Mouse (Mus musculus) cerebellum, postnatal 10 days (tissue): ENCODE measurements around the gene Lrrn1.

ENCODE experiments used
- DNase-seq, 2 experiments: peaks; one replicate each; pipeline ENCODE4 v3.0.0; 2021; ENCODE audit warnings: mixed read lengths in 2 of 2

Gene Lrrn1

DNA sequence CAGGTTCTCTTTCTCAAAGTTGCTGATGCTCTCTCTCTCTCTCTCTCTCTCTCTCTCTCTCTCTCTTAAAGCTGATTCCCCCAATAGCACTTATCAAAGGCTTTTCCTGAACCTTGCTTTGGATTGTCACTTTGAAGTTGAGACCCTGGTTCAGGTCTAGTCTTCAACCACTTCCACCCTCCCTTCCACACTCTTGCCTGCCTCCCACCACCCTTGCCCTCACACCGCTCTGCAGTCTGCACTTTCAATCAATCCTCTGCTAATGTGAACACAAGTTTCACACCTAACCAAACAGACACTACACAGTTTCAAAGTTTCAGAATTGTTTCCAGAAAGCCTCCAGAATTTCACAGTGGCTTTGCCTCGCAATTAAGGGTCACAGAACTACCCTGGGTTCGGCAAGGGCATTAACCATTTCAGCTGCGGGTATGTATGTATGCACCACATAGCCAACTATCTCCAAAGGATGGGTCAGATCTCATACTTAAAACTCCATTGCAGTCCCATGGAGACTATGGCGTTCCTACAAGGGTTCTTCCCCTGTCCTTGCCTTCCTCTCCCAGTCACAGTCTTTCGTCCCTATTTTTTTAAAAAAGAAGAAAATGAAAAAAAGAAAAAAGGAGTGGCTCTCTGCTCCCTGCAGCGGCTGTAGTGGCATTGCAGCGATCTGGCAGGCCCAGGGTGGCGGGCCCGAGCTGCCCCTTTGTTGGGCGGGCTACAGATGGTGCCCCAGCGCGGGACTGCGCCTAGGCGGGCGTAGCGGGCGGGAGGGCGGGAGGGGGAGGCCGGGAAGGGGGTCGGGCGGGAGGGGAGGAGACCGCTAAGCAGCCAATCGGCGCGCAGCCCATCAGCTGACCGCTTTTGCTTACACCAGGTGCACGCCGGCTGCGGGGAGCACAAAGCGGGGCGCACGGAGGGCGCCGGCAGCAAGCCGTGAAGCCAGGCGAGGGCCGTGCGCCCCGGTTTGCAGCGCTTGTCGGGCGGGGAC, at the start of gene Lrrn1:
TSS of gene Lrrn1 (plus strand) at position 892 of the 988 bp plus-strand sequence.
- DNase-seq, result peak; percentile 92 to 94

DNA sequence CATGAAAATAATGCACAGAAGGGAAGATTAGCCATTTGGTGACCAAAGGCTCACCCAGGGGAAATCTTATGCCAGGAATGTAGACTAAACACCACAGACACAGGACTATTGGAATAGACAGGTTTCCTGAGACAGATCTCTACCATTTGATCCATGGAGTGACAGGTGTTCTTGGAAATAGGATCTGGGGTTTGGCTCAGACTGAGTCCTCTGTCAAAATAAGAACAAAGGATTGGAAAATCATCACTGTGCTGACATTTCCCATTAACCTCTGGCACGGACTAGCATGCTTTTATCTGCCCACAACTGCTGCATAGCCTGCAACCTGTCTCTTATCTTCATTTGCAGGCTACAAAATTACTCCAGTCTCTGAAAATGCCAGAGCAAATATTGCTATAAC, 35.1 kb upstream of the Lrrn1 start:
- DNase-seq, result no peak

DNA sequence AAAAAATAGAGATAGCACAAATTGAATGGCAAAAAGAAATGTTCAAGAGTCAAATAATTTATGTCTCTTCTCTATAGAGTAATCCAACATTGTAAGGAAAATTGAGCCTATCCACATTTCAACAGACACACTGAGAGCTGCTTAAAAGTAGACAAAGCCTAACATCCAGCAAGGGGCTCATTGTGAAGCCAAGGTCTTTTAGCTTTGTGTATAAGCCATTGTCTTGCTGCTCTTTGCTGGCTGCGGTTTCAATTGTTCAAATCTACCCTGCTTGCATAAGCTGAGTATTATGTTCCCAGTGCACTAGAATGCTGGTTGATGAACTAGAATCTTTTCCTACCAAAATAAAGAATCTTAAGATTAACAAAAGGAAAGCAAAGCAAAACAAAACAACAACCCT, 33.7 kb upstream of the Lrrn1 start:
- no peak for DNase-seq

DNA sequence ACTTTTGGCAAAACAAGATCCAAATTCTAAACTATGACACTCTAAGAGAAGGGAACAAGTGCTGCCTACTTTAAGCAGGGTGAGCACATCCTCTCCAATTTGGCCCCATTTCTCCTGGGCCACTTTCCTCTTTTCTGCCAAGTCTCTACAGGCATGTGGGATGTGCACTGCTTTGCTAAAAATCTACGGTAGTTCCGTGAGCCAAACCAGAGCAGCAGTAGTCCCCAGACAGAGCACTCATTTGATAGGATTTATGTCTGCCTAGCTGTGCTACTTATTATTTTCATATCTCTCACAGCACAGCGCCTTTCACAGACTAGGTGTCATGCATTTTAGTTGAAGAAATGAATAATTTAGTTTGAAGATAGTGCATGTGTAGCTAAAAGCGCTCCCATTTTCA, 15.9 kb upstream of the Lrrn1 start:
- peak in 1 of 2 experiments; percentile 10 for DNase-seq

DNA sequence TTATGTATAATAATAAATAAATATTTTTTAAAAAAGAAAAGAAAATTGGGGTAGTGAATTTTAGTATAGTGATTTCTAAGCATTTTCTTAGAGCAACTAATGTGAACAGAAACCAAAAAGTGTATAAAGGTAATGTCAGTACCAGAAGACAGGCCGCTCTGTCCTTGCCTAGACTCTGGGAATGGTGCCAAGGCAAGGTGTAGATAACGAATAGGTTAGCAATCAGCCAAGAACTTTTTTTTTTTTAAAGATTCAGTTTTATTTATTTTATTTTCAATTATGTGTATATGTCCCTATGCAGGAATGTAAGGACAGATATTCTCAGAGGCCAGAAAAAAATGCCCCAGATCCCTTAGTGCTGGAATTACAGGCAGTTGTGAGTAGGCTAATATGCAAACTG, 5.6 kb upstream of the Lrrn1 start:
- DNase-seq, result peak; percentile 18 to 26

DNA sequence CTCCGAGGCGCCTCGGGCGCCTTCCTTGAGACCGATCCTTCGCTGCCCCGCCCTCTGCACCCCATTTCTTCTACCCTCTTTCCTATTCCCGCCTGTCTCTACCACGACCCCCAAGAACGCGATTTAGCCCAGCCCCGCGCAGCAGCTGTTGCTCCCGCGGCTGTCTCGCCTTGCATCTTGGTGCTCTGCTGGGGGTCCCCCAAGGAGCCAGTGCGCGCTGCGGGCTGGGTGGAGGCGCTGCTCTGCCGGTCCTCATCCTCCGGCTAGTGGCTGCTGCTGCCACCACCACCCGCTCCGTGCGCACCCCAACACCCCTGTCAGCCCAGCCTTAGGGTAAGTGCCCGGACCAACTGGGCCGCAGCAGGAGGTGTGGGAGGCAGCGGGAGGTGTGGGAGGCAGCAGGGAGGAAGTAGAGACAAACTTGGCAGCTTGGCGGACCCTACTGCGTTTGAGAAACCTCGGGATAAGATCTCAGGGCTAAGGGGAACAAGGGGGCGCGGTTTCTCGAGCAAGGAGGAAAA, 403 bp downstream of the Lrrn1 start:
- peak; percentile 76 to 81 for DNase-seq

DNA sequence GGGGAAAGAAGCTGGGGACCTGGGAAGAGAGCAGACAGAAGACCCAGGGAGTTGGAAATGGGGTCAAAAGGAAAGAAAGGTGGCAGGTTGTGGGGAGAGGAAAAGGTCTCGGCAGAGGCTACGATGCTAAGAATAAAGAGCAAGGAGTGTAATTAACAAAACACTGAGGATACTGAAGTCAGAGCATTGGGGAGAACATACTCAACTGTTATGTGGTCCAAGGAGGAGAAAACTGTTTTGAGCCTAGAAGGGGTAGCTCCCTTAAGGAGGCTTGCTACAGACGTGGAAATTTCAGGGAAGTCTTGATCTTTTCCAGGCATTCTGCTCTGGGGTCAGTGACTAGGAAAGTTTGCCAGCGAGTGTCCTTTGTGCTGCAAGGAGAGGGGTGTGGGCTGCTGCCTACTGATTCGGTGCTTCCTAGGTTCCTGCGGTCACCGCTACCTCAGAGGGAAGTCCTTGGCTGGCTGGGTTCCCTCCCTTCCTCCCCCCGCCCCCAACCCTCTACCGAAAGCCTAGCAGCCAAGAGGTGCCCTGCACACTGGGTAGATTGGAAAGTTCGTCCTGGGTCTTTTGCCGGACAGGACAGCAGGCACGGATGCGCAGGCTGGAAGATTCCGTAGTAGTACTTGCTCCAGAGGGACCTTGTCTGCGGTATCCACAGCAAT, 1.2 kb downstream of the Lrrn1 start:
- peak; percentile 66 to 69 for DNase-seq

DNA sequence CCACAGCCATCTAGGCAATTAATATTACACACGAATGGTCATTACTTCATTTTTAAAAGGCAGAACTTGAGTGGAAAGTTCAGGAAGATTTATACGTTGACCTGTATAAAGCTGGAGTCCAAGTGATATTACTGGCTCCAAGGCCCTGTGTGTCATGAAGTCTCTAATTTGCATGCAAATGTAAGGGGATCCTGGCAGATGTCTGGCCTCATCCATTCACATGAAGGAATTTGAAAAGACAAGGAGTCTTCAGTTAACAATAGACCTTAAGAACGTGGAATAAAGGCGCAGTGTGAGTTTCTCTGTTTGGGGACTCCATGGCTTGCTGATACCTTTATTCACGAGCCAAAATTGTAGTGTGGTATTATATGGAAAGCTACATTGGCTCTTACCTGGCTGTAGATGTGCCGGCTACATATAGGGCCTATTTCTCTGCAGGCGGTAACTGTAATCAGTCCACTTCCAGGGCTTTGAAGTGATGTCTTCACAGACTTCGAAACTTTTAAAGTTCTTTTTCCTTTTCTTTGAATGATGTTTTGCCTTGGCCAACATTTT, 2.0 kb downstream of the Lrrn1 start:
- peak in 1 of 2 experiments; percentile 10 for DNase-seq

DNA sequence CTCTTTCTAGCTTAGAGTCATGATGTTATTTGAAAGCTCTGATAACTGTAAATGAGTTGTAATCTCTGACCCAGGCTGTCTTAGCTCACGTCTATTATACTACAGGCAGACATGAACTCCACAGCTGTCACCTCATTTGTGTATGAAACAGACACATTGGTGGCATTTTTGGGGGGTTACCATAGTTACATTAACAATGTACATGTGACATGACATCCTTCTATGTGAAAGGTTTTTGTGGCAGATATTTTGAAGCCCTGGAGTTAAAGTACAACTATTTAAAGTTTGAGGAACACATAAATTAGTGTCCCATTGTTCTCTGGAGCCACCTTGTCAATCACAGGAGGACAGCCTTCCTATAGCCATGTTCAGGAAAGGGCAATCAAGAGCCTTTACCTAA, 5.0 kb downstream of the Lrrn1 start:
- DNase-seq, result no peak

DNA sequence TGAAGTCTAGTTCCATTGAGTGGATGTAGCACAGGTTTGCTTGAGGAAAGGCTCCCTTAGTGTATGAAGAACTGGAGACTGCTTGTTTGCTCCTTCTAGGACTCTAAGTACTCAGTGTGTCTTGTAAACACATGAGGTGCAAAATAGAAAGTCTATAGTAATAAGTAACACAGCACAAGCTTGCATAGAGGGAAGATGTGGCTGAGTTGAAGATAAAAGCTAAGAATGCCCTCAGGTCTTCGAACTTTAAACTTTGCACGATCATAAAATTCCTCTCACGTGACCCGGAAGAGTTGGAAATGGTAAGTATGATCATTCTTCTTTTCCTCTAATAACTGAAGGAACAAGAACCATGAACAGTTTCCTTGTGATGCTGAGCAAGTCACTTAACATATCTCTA, 7.1 kb downstream of the Lrrn1 start:
- no peak for DNase-seq

DNA sequence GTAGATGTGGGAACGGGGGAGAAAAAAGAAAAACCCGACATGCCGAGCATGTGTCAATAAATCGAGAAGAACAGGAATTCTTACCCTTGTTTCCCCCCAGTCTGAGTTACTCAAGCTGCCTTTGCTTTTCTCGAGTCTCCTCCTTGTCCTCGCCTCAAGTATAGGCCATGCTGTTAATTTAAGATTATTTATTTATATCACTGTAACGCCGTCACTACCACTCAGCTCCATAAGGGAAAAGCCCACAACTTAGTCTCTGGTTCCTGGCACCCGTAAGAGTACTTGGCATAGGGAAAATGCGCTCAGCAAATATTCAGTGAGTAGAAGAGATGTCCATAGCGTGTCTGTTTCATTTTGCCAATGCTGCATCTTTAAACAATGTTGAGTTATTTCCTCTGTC, 11.7 kb downstream of the Lrrn1 start:
- DNase-seq, result peak; percentile 24 to 39

DNA sequence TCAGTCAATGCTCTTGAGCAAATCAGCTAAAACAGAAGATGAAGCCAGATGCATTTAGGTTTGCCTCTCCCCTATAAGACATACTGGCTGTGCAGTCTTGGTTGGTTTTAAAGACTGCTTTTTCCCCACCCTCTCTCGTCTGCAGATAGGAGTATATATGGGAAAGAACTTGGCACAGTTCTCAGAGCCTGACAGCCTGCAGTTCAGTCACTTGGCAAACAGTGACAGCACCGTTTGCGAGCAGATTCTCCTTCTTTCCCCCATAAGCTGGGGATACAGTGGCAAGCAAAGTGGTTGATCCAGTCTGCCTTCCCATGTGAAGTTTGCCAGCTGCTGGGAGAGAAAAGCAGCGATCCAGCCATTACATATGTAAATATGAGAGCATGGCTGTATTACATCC, 12.3 kb downstream of the Lrrn1 start:
- DNase-seq, result peak; percentile 68 to 71

DNA sequence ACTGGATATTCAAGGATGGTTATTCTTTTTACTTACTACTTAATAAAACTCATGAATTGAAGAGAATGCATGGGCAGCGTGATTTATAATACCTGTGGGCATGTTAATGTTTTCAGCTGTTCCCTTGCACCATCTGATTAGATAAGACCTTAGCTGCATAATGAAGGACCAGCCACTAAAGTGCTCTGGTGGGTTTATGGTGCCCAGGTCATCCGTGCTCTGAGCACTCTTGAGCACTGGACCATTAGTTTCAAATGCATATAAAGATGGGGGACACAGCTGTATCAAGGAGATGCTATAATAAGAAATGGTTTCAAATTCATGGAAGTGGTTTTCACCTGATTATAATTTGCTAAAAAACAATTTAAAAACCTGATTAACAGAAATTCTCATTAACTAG, 16.7 kb downstream of the Lrrn1 start:
- DNase-seq, result no peak

DNA sequence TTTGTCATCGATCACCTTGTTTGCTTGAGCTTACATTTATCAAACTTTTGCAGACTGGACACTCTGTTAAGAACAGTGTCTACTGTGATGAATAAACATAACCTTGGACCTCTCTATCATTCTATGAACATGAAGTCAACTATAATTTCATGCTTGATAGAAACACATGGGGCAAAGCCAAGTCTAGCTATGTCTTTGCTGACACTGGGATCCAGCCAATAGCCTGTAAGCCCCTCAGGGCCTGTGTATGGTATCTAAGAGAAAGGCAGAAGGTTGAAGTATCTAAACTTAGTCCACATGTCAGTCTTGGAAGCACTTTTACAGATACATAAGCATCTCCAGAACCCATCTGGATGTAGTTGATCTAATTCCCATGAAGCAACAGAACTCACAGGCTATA, 22.9 kb downstream of the Lrrn1 start:
- DNase-seq, result peak; percentile 42 to 54

DNA sequence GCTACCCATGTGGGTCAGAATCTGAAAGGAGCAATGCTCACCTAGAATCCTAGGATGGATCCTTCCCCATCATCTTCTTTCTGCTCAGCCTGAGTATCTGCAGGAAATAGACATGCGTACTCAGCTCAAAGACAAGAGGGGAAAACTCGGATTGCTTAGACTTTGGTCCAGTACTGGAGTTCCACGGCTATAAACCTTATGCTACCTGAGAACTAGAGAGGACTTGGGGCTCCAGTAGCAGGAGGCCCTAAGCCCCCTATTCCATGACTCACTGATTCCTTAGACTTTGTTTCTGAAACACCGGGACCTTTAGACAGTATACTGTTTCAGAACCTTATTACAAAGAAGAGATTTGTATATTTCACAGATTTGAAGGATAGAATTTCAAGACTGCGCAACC, 25.8 kb downstream of the Lrrn1 start:
- DNase-seq, result no peak

DNA sequence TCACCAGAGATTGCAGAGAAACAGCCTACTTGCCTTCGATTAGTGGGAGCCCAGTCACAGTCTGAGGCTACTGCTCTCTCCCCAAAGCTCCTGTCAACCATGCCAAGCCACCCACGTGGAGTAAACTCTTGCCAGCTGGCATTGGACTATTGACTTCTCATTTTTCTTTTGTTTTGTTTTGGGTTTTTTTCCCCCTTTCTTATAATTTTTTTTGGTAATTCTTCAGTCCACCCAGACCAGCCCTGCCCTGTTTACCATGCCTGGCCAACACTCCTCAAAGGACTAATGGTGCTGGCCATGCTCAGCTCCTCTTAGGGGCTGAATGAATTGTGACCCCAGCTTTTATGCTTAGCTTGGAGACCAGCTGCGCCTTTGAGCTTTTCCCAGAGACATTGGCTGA, 27.4 kb downstream of the Lrrn1 start:
- peak; percentile 92 to 95 for DNase-seq

DNA sequence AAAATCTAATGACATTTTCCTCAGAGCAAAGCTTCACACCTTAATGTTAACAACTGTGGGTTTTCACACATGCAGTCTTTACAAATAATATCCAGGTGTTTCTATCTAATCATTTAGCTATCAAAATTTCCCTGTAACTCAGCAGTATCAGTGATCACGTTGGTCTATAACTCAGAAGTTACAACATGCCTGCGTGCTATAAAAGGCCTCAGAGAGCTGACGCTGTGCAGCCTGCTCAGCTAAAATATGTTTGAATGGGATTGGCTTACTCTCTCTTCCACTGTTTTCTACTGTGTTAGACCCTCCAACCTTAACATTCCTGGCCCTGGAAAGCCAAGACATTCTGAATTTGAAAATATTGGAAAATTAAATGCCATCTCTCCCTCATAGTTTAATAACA, 28.2 kb downstream of the Lrrn1 start:
- no peak for DNase-seq

DNA sequence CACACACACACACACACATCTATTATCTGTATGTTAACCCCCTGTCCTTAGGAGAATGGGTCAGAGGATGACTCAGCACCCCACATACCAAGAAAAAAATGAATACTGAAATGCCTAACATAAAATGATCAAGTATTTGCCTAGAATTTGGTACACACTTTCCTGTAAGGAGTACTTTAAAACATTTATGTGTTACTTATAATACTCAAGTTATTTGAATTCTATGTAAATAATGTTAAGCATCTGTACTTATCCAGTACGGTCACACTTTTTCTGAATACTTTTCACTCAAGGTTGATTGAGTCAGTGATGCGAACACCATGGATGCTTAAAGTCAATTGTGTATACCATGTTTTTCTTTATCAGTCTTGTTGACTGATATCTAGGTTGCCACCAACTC, 32.7 kb downstream of the Lrrn1 start:
- DNase-seq, result no peak

DNA sequence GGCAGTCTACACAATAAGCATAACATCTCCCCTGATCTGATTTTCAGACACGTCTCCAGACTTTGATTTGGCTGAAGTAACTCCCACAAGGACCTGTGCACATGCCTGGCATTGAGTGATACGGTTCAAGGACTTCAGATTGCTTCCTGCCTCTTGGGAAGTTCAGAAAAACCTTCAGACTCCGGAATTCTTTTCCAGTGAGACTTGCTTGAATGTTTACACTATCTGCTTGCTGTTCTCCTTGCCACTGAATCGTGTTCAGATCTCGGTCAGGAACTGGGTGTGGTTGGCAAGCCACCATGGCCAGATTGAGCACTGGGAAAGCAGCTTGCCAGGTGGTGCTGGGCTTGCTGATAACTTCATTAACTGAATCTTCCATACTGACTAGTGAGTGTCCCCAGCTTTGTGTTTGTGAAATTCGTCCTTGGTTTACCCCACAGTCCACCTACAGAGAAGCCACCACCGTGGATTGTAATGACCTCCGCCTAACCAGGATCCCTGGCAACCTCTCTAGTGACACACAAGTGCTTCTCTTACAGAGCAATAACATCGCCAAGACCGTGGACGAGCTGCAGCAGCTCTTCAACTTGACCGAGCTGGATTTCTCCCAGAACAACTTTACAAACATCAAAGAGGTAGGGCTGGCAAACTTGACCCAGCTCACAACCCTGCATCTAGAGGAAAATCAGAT, 37.5 kb downstream of the Lrrn1 start:
- peak; percentile 91 to 92 for DNase-seq

DNA sequence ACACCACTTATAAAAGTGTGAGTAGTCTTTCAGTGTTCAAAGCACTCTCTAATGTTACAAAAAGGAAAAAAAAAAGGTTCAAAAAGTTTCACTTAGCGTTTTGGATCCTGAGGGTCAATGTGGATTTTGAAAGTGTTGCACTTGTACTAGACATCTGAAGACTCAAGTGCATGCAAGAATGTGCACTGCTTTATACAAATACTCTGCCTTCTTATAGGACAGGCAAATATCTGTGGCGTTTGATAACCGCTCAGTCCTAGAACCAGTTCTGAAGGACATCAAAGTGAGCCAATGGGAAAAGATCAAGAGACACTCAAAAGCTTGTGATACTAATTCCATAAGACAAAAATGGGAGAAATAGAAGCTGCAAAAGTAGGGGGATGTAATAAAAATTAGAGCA, 45.0 kb downstream of the Lrrn1 start:
- no peak for DNase-seq

DNA sequence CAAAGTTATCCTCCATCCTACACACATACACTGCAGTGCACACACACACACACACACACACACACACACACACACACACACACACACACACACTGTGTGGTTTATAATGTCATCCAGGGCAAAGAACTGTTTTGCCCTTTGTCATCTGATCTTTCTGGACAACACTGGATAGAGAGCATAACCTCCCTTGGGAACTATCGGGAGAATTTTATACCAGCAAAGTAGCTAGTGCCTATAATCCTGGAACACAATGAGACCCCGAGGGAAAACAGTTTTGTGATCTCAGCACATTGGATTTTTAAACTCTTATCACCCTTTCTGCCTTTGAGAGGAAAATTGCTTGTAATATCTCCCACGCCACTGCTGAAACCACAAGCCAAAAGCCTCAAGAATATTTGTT, 45.8 kb downstream of the Lrrn1 start:
- DNase-seq, result no peak

DNA sequence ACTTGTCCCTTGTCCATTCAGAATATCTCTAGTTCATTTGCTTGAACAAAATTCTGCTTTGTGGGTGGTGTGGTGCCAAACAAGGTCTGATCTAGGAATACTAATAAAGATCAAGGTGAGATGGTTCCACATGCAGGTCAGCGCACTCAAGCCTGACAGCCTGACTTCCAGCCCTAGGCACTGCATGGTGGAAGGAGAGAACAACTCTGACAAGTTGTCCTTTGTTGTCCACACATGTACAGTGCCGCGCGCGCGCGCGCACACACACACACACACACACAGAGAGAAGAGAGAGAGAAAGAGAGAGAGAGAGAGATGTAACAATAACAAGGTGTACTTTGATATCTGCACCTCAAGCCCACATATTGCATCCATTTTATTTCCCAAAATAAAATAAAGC, 47.7 kb downstream of the Lrrn1 start:
- DNase-seq, result no peak
